Mouse (Mus musculus): ENCODE data around the gene Kcnj8. TPM values are rescaled to one million over a fixed set of nuclear protein-coding genes. Genes with fewer than 3 reads are reported as not detected.

The Kcnj8 gene
- total and polyA plus RNA-seq, 3 experiments: not detected

GRCm38 (mm10) chr6:142572876-142573275 is 1.5 kb upstream of the Kcnj8 start:
- Histone ChIP-seq H3K4me3 (replicated peaks in 1 of 3; ENCODE audit: low read depth in 2 of 3, low read length in 2 of 3, poor library complexity in 1 of 3) (no peak overlapping the region), H3K79me2 (replicated peaks; ENCODE audit: control insufficient read depth, extremely low read depth, insufficient read depth, poor library complexity, severe bottlenecking) (no peaks in the 10 kb centered on the region), H3K27ac (ENCODE audit: insufficient read depth, low read depth) (no peak overlapping the region), H3K4me1 (ENCODE audit: control insufficient read depth in 1 of 2, insufficient read depth in 2 of 2) (peaks cover 0 to 4% of the 10 kb centered on the region in 2 experiments; a peak in 1 of 4 replicates), H3K9ac (ENCODE audit: insufficient read depth, low read depth) (no peak overlapping the region), H3K9me3 (replicated peaks; ENCODE audit: low read length) (no peaks in the 10 kb centered on the region), H3K36me3 (replicated peaks in 1 of 2; ENCODE audit: control insufficient read depth in 1 of 2, insufficient read depth in 1 of 2, low read length in 1 of 2) (no peaks in the 10 kb centered on the region), H3K4me2 (ENCODE audit: insufficient read depth, low read depth, poor library complexity, severe bottlenecking) (no peak overlapping the region), H3K27me3 (replicated peaks) (no peaks in the 10 kb centered on the region)
- dilution Hi-C loops (cut with MboI; ENCODE audit: extremely low pct_ligation_motif_present, extremely low pct_unique_long_range_greater_than_20kb, low sequenced_read_pairs): no loop called here
- TF ChIP-seq MXI1 (IDR thresholded peaks at IDR 0.05; ENCODE audit: low read depth, low read length) (no peak), ELF1 (IDR thresholded peaks at IDR 0.05; ENCODE audit: low read depth, low read length) (no peak)
- no peak for DNase-seq (ENCODE audit: extremely low read depth)
- in situ Hi-C loops (cut with MboI; ENCODE audit: low pct_ligation_motif_present, low pct_unique_long_range_greater_than_20kb, low sequenced_read_pairs): no loop called here

DNA sequence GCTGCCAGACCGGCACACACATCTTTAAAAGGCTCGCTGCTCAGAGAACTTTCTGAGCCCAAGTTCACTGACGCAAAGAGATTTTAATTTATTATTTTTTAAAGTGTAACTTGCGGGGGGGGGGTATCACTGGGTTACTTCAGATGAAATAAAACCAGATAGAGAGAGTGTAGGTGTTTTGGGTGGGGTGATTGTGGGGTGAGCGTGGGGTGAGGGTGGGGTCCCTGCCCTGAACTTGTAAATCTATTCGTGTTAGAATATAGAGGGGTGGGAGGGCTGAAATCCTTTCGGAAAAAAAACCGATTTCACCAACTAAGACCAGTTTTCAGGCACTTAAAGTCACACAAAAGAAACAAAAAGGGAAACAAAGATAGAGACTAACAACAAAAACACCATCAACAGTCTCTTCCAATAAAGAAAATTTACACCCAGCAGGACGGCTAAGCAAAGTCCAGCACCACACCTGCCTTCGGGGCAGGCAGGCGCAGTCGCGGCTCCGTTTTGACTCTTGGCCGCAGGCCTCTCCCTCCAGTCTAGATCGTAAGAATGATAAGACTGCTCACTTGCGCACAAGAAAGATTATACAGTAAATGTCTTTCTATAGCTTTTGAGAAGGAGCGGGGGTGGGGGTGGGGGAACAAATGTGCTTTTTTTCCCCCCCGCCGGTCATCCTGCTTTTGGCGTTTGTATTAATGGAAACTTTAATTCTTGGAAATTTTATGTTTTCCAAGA is 381 bp upstream of the Kcnj8 start:
- Histone ChIP-seq H3K9ac (ENCODE audit: insufficient read depth, low read depth) (no peak overlapping the region), H3K4me2 (ENCODE audit: insufficient read depth, low read depth, poor library complexity, severe bottlenecking) (no peak overlapping the region), H3K9me3 (replicated peaks; ENCODE audit: low read length) (no peaks in the 10 kb centered on the region), H3K27ac (ENCODE audit: insufficient read depth, low read depth) (no peak overlapping the region), H3K4me1 (ENCODE audit: control insufficient read depth in 1 of 2, insufficient read depth in 2 of 2) (no peaks in the 10 kb centered on the region), H3K27me3 (replicated peaks) (no peaks in the 10 kb centered on the region), H3K4me3 (replicated peaks in 1 of 3; ENCODE audit: low read depth in 2 of 3, low read length in 2 of 3, poor library complexity in 1 of 3) (no peak overlapping the region), H3K36me3 (replicated peaks in 1 of 2; ENCODE audit: control insufficient read depth in 1 of 2, insufficient read depth in 1 of 2, low read length in 1 of 2) (no peaks in the 10 kb centered on the region), H3K79me2 (replicated peaks; ENCODE audit: control insufficient read depth, extremely low read depth, insufficient read depth, poor library complexity, severe bottlenecking) (no peaks in the 10 kb centered on the region)
- in situ Hi-C loops (cut with MboI; ENCODE audit: low pct_ligation_motif_present, low pct_unique_long_range_greater_than_20kb, low sequenced_read_pairs) (no loop called here), dilution Hi-C loops (cut with MboI; ENCODE audit: extremely low pct_ligation_motif_present, extremely low pct_unique_long_range_greater_than_20kb, low sequenced_read_pairs) (no loop called here)
- DNase-seq (ENCODE audit: extremely low read depth): no peak
- TF ChIP-seq EP300 (IDR thresholded peaks at IDR 0.05; ENCODE audit: low read length): no peak
- no peak for TF ChIP-seq BHLHE40 (IDR thresholded peaks at IDR 0.05; ENCODE audit: low read depth, low read length)
- TF ChIP-seq MYC (IDR thresholded peaks at IDR 0.05; ENCODE audit: low read depth, low read length): no peak
- TF ChIP-seq PAX5 (IDR thresholded peaks at IDR 0.05; ENCODE audit: low read length): no peak
- TF ChIP-seq NRF1 (IDR thresholded peaks at IDR 0.05; ENCODE audit: low read depth, low read length): no peak
- no peak for TF ChIP-seq ZC3H11A (IDR thresholded peaks at IDR 0.05; ENCODE audit: low read depth, low read length)
- TF ChIP-seq UBTF (IDR thresholded peaks at IDR 0.05; ENCODE audit: low read depth, low read length): no peak
- no peak for TF ChIP-seq TCF12 (IDR thresholded peaks at IDR 0.05; ENCODE audit: low read depth, low read length)
- no peak for TF ChIP-seq ZNF384 (IDR thresholded peaks at IDR 0.05; ENCODE audit: low read depth, low read length)
- no peak for TF ChIP-seq CTCF (conservative IDR thresholded peaks at IDR 0.05 in 1 of 2, IDR thresholded peaks at IDR 0.05 in 1 of 2; ENCODE audit: low read depth in 2 of 2, low read length in 2 of 2)
- TF ChIP-seq MAX (IDR thresholded peaks at IDR 0.05; ENCODE audit: low read length): no peak

All from CH12.LX (cell line).